Mouse (Mus musculus) adrenal gland, postnatal 4 days (tissue): ENCODE results near the gene Wdr43. TPM values are rescaled to one million over a fixed set of nuclear protein-coding genes. Genes with fewer than 3 reads are reported as not detected.

ENCODE experiments used
- DNase-seq, 2 experiments: peaks; one replicate each; pipeline ENCODE4 v3.0.0; 2021 to 2022; ENCODE audit warnings: low spot score in 2 of 2, mixed read lengths in 2 of 2
- total RNA-seq, 2 experiments: library from RNA; stranded (reverse); gene quantifications; 2 replicates each; pipeline ENCODE4 v1.2.3; 2021

Wdr43 gene
- total RNA-seq, 2 experiments from 2014 or later = 59.1 to 71.4 TPM

DNA sequence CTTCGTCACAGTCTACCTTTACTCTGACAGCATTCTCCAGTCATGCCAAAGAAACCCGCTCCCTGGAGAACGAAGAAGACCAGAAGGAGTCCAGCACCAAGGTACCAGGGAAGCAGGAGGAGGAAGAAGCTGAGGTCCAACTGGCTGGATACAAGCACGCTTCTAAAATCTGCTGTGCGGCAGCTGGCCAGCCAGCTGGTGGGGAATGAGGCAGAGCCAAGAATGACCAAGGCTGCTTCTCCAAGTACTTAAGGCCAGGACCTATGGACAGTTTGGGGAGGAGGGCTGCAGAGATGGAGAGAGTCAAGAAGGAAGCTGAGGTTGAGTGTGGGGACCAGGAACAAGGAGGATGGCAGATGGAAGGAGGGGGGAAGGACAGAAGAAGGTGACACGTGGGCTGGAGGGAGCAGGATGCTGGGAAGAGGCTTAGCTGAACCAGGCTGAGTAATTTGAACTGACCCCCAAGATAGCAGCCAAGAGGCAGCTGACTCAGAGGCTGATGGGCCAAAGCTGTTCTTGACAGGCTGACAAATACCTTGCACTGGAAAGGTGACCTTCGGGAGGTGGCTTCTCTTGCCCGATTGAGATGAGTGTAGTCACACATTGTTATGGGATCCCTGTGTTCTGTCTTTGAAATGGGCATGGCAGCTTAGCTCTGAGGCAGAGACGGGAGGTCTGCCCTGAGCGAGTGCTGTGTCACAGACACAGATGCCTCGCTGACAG, 82.4 kb downstream of the Wdr43 start:
- DNase-seq = no peak

DNA sequence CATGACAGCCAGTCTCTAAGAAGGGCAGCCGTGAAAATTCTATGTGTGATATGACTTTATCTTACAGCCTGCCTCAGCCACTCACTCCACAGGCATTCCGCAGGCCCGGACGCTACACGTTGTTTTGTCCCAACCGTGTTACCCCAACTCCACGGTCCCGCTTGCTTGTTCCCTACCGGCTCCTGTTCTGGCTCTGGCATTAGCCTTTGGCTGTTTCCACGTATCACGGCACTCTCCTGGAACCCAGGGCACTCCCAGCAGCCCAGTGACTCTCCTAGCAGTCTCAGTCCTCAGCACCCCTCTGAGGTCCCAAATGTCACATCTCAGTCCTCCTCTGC, 82.9 kb downstream of the Wdr43 start:
- DNase-seq = no peak

DNA sequence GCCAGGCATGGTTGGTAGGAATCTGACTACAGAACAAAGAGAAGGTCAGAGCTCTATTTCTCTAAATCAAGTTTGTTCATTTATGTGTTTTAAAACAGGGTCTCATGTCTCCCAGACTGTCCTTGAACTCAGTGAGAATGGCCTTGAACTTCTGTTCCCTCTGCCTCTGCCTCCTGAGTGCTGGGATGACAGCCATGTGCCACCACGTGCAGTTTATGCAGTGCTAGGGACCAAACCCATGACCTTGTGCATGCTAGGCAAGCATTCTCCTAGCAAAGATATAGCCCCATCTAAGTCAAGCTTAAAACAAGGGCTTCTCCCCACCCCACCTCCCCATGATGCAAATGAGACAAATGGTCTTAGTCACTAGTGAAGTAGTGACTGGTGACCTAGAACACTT, 89.4 kb downstream of the Wdr43 start:
- no peak for DNase-seq

DNA sequence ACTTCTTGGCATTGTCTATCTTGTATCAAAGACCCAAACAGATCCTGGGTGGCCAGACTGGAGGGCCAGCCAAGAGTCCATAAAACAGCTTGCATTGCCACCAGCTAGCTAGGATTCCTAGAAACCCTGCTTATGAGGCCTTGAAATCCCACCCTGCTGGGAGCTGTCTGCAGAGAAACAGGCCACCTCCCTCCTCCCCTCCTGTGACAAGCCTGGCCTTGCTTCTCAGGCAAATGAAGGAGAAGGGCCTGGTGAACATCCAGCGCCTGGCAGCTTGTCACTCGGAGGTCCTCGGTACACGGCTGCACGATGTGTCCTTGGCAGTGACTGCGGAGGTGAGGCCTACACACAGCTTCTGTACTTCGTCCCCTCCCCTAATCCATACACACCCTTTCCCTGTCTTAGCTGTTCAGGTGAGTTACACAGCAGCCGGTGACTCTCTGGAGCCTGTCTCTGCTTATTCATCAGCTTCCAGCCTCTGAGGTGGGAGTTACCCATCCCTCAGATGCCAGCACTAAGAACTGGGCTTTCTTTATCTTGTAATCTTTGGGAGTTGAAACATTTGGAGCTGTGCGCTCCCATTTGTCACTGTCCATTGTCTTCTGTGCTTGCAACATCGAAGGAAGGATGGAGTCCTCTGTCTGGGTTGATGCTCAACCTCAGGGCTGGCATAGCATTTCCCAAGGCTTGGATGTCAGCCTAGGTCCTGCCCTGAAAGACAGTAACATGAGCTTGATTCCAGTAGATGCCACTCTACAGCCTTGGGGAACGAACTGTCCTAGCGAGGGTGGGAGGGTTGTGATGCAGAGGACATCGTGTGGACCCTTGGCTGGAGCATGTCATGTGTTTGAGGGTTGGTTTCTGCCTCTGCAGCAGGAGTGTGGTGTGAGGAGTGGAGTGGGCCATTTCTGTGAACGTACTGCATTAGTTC, 90.1 kb downstream of the Wdr43 start:
- no peak for DNase-seq

DNA sequence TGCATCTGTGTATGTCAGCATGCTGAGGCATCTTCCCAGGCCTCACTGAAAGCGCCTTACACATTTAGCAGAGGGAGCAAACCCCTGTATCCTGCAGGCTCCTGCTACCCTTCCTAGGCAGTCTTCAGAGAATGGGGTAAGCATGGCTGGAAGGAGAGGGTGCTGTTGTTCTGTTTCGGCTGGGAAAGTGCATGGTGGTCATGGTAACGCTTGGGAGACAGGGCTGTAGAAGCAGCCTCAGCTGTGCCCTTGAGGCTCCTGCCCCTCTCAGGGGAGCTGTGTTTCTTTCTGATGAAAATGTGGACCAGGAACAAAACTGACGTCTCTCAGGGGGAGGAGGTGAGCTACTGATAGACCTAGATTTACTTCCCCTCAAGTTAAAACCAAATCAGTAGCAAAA, 92.0 kb downstream of the Wdr43 start:
- DNase-seq = no peak

Other genes starting within 250 kb of the Wdr43 start
- gene Gm4707, start 156.0 kb upstream of the Wdr43 start, total RNA-seq = 1 to 10 TPM; 4.3 to 6.1 TPM
- 10 to 100 TPM; 45.5 to 57.2 TPM for gene Smchd1, start 140.6 kb upstream of the Wdr43 start, total RNA-seq
- 10 to 100 TPM; 18.7 to 19.1 TPM for gene Ndc80, start 89.0 kb upstream of the Wdr43 start, total RNA-seq
- gene Spdya, start 63.8 kb upstream of the Wdr43 start, total RNA-seq = 1 to 10 TPM; 1.2 TPM
- under 1 TPM; 0.14 to 0.17 TPM for gene Togaram2, start 57.4 kb downstream of the Wdr43 start, total RNA-seq
- not detected for gene Pcare, start 137.0 kb downstream of the Wdr43 start, total RNA-seq
- gene Clip4, start 152.6 kb downstream of the Wdr43 start, total RNA-seq = 10 to 100 TPM; 21.9 to 26.4 TPM